Mouse (Mus musculus) thymus, adult 18-20 months (tissue): ENCODE measurements around the gene Olfr620.

Source experiments
- DNase-seq, 2 experiments: peaks; one replicate each; pipeline ENCODE4 v3.0.0; 2022; ENCODE audit warnings: mixed read lengths in 2 of 2

The Olfr620 gene

DNA sequence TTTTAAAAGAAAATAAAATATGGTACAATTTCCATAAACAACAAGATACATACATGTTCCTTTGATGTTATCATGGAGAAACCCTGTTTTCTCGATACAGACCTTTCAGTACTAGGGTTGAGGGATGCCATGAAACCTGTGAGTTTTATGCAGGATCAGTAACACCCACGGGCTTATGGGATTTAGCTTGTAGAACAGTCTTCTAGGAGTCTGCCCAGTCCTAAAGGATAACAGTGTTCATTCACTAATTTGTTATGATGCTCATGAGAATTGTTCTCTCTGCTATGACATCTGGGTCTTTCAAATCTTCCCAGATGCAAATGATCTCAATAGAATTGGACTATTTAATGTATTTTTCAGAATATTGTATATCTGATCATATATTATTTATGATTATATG, at the start of gene Olfr620:
TSS of gene Olfr620 (minus strand) at position 101 of the 400 bp plus-strand sequence.
- DNase-seq, result no peak

- no peak for DNase-seq
Measured at GRCm38 (mm10) chr7:103644070-103644469, 31.7 kb upstream of the Olfr620 start.

- DNase-seq, result no peak
Measured at GRCm38 (mm10) chr7:103642602-103643001, 30.3 kb upstream of the Olfr620 start, which contains the start of gene Olfr622. Gene Olfr622 (minus strand): TSS chr7:103642702.

DNA sequence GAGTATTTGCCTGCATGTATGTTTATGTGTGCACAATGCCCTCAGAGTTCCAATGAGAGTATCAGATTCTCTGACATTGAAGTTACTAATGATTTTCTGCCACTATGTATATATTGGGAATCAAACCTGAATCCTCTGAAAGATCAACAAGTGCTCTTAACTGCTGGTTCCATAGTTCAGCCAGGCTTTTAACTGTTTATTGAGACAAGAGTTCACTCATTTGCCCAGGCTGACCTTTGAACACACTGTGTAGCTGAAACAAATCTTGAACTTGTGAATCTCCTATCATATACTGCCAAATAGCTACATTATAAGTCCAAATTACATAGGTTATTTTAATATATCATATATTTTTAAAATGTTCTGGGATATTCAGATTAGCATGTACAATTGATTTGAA, 24.5 kb upstream of the Olfr620 start:
- no peak for DNase-seq

- DNase-seq, result no peak
Measured at GRCm38 (mm10) chr7:103607425-103607824, 4.9 kb downstream of the Olfr620 start.

- DNase-seq, result no peak
Measured at GRCm38 (mm10) chr7:103600275-103600674, 12.1 kb downstream of the Olfr620 start, which contains the start of gene Olfr619. Gene Olfr619 (plus strand): TSS chr7:103600575.

GRCm38 (mm10) chr7:103589803-103590202, 22.5 kb downstream of the Olfr620 start, which contains the start of gene Olfr618:
Gene Olfr618 (plus strand): TSS chr7:103590103.
- no peak for DNase-seq

DNA sequence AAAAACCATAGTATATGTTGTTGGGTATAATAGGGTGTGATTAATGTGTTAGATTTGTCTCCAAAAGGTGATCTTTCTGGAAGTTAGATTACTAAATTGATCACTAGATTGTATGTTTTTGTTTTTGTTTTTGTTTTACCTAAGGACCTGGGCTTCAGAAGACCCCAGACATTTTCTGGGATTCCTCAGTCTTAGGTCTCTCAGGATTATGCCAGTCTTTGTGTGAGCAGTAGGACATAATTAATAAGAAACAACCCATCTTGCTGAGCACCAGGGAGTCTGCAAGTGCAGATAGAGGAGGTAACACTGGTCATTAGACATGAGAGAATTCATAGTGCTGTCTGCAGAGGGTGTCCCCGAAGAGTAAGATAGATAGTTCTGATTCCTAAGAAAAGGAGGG, 39.6 kb downstream of the Olfr620 start, which contains the start of gene Olfr617:
TSS of gene Olfr617 (plus strand) at position 301 of the 400 bp plus-strand sequence.
- DNase-seq, result no peak

GRCm38 (mm10) chr7:103569043-103569442, 43.3 kb downstream of the Olfr620 start, which contains the start of gene Olfr616:
Gene Olfr616 (minus strand): TSS chr7:103569143.
- no peak for DNase-seq

GRCm38 (mm10) chr7:103555779-103556178, 56.6 kb downstream of the Olfr620 start, which contains the start of gene Olfr615:
Gene Olfr615 (plus strand): TSS chr7:103556079.
- DNase-seq, result no peak
